Mouse (Mus musculus) macrophage (primary cell): ENCODE data around the gene Akap9. TPM values are rescaled to one million over a fixed set of nuclear protein-coding genes. Genes with fewer than 3 reads are reported as not detected.
"Not testable (repeated sequence)": the region's sequence is repeated elsewhere in the genome, so short reads cannot be mapped to it uniquely, and the experiment has no call there.

Source experiments
- H3K27ac ChIP-seq: fragments of 350-480 bp; formaldehyde crosslinking; 2 replicates; pipeline ENCODE4 v1.9.0; 2021
- H3K36me3 ChIP-seq: fragments of 350-480 bp; formaldehyde crosslinking; 2 replicates; pipeline ENCODE4 v1.9.0; 2021; ENCODE audit errors: inconsistent target
- H3K4me3 ChIP-seq: fragments of 350-480 bp; formaldehyde crosslinking; 2 replicates; pipeline ENCODE4 v1.9.0; 2021; ENCODE audit errors: inconsistent target
- H3K79me2 ChIP-seq: fragments of 350-480 bp; formaldehyde crosslinking; 2 replicates; pipeline ENCODE4 v1.9.0; 2021; ENCODE audit errors: inconsistent target
- WGBS: methylation state at CpG from one replicate; pipeline ENCODE4 v1.1.7; 2026; ENCODE audit warnings: inconsistent platforms; ENCODE audit not compliant: missing documents; 5-methylcytosine and 5-hydroxymethylcytosine counted together
- polyA plus RNA-seq: library from polyadenylated mRNA; stranded (reverse); fragments of 250-400 nt; gene quantifications from 3 replicates; pipeline ENCODE4 v1.2.4, GENCODE M21; 2018; ENCODE audit warnings: inconsistent platforms

Gene Akap9
- polyA plus RNA-seq, 1 experiment from 2014 or later, result 22.6 TPM

- Histone ChIP-seq H3K36me3 (peaks cover 23% of the 10 kb centered on the region; the same call in 1 of the 2 replicates), H3K27ac (no peak overlapping the region), H3K4me3 (no peak overlapping the region), H3K79me2 (no peaks in the 10 kb centered on the region)
- WGBS, result 96% methylated on average over 16 of the region's 16 CpGs
Measured at GRCm38 (mm10) chr5:4004531-4005469, 76.9 kb downstream of the Akap9 start.

GRCm38 (mm10) chr5:4006606-4007005 lies 78.8 kb downstream of the Akap9 start:
- Histone ChIP-seq H3K79me2 (no peaks in the 10 kb centered on the region), H3K27ac (no peak overlapping the region), H3K4me3 (no peak overlapping the region), H3K36me3 (peaks cover 29% of the 10 kb centered on the region; the same call in 1 of the 2 replicates)
- 98% methylated on average over 3 of the region's 3 CpGs for WGBS

GRCm38 (mm10) chr5:4008266-4008665 lies 80.4 kb downstream of the Akap9 start:
- H3K79me2 ChIP-seq, result no peaks in the 10 kb centered on the region
- H3K36me3 ChIP-seq, result peaks cover 29% of the 10 kb centered on the region; the same call in 1 of the 2 replicates
- H3K4me3 ChIP-seq, result no peak overlapping the region
- WGBS, result 91% methylated on average over 8 of the region's 10 CpGs
- no peak overlapping the region for H3K27ac ChIP-seq

GRCm38 (mm10) chr5:4009540-4009939 lies 81.7 kb downstream of the Akap9 start:
- WGBS, result 95% methylated on average over 6 of the region's 6 CpGs
- H3K4me3 ChIP-seq, result no peak overlapping the region
- no peaks in the 10 kb centered on the region for H3K79me2 ChIP-seq
- no peak overlapping the region for H3K27ac ChIP-seq
- peaks cover 25% of the 10 kb centered on the region; the same call in 1 of the 2 replicates for H3K36me3 ChIP-seq

- H3K4me3 ChIP-seq, H3K79me2 ChIP-seq, H3K36me3 ChIP-seq, H3K27ac ChIP-seq: not testable (repeated sequence)
- 100% methylated on average over 1 of the region's 1 CpGs for WGBS
Measured at GRCm38 (mm10) chr5:4017646-4018045, 89.8 kb downstream of the Akap9 start.

GRCm38 (mm10) chr5:4019377-4019776 lies 91.5 kb downstream of the Akap9 start:
- whole genome bisulfite sequencing, result 92% methylated on average over 4 of the region's 4 CpGs
- Histone ChIP-seq H3K79me2 (no peaks in the 10 kb centered on the region), H3K27ac (no peak overlapping the region), H3K36me3 (peaks cover under 1% of the 10 kb centered on the region; the same call in 1 of the 2 replicates), H3K4me3 (no peak overlapping the region)

GRCm38 (mm10) chr5:4020018-4020417 lies 92.2 kb downstream of the Akap9 start:
- Histone ChIP-seq H3K36me3 (no peaks in the 10 kb centered on the region), H3K27ac (no peak overlapping the region), H3K79me2 (no peaks in the 10 kb centered on the region), H3K4me3 (no peak overlapping the region)
- WGBS, result 100% methylated on average over 1 of the region's 1 CpGs

- WGBS, result 97% methylated on average over 13 of the region's 13 CpGs
- Histone ChIP-seq H3K36me3 (no peaks in the 10 kb centered on the region; the same call in 1 of the 2 replicates), H3K4me3 (no peak overlapping the region), H3K79me2 (no peaks in the 10 kb centered on the region), H3K27ac (no peak overlapping the region)
Measured at GRCm38 (mm10) chr5:4023186-4023585, 95.3 kb downstream of the Akap9 start.

GRCm38 (mm10) chr5:4023742-4024681 lies 96.2 kb downstream of the Akap9 start:
- Histone ChIP-seq H3K27ac (no peak overlapping the region), H3K4me3 (no peak overlapping the region), H3K36me3 (peaks cover 7% of the 10 kb centered on the region; the same call in 1 of the 2 replicates), H3K79me2 (no peaks in the 10 kb centered on the region)
- WGBS, result 93% methylated on average over 16 of the region's 16 CpGs

- H3K27ac ChIP-seq, result no peak overlapping the region
- H3K36me3 ChIP-seq, result peaks cover 9% of the 10 kb centered on the region; the same call in 1 of the 2 replicates
- no peaks in the 10 kb centered on the region for H3K79me2 ChIP-seq
- H3K4me3 ChIP-seq, result no peak overlapping the region
- WGBS, result 96% methylated on average over 4 of the region's 4 CpGs
Measured at GRCm38 (mm10) chr5:4024727-4025126, 96.9 kb downstream of the Akap9 start.

GRCm38 (mm10) chr5:4026336-4026735 lies 98.5 kb downstream of the Akap9 start:
- 100% methylated on average over 1 of the region's 1 CpGs for WGBS
- not testable (repeated sequence) for H3K79me2 ChIP-seq
- peaks cover 13% of the 10 kb centered on the region; the same call in 1 of the 2 replicates for H3K36me3 ChIP-seq

GRCm38 (mm10) chr5:4028486-4029173 lies 100.8 kb downstream of the Akap9 start:
- H3K36me3 ChIP-seq, result peaks cover 13% of the 10 kb centered on the region; the same call in 1 of the 2 replicates
- no peak overlapping the region for H3K4me3 ChIP-seq
- no peak overlapping the region for H3K27ac ChIP-seq
- WGBS, result 93% methylated on average over 6 of the region's 6 CpGs
- H3K79me2 ChIP-seq, result no peaks in the 10 kb centered on the region

More at GRCm38 (mm10) chr5:4026336-4026735, 98.5 kb downstream of the Akap9 start:
- H3K4me3 ChIP-seq, H3K27ac ChIP-seq: not testable (repeated sequence)

GRCm38 (mm10) chr5:4031846-4032245 lies 104.0 kb downstream of the Akap9 start:
- WGBS, result 52% methylated on average over 4 of the region's 4 CpGs
- H3K4me3 ChIP-seq, result no peak overlapping the region
- no peaks in the 10 kb centered on the region for H3K79me2 ChIP-seq
- H3K27ac ChIP-seq, result no peak overlapping the region
- peaks cover 38% of the 10 kb centered on the region; the same call in 1 of the 2 replicates for H3K36me3 ChIP-seq

GRCm38 (mm10) chr5:4036686-4037085 lies 108.8 kb downstream of the Akap9 start:
- Histone ChIP-seq H3K27ac (no peak overlapping the region), H3K36me3 (peaks cover 38% of the 10 kb centered on the region; the same call in 1 of the 2 replicates), H3K4me3 (no peak overlapping the region), H3K79me2 (no peaks in the 10 kb centered on the region)
- 90% methylated on average over 9 of the region's 9 CpGs for WGBS
